Mouse (Mus musculus) layer of hippocampus, adult 9-10 months (tissue): ENCODE data around the gene March1.
"Not testable (repeated sequence)": the region's sequence is repeated elsewhere in the genome, so short reads cannot be mapped to it uniquely, and the experiment has no call there.

Experiments used
- DNase-seq: peaks from one replicate; pipeline ENCODE4 v3.0.0; 2022; ENCODE audit warnings: low spot score

The March1 gene

DNA sequence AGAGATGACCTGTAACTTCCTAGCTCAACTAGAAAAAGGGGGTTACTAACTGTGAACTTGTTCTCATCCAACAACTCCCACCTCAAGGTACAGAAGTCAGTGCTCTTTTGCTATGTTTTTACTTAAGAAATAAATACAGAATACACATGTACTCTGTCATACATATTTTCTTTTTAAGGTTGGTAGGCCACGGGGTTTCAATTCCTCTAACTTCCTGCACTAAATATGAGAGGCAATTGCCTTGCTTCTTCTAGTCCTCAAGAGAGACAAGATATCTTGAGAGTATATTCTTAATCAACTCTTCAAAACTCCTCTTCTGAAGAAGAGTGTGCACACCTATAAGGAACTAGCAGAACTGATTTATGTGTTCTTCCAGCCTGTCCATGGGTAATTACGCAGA, 797.5 kb downstream of the March1 start:
- no peak for DNase-seq

- not testable (repeated sequence) for DNase-seq
Measured at GRCm38 (mm10) chr8:66417591-66417990, 799.9 kb downstream of the March1 start.

DNA sequence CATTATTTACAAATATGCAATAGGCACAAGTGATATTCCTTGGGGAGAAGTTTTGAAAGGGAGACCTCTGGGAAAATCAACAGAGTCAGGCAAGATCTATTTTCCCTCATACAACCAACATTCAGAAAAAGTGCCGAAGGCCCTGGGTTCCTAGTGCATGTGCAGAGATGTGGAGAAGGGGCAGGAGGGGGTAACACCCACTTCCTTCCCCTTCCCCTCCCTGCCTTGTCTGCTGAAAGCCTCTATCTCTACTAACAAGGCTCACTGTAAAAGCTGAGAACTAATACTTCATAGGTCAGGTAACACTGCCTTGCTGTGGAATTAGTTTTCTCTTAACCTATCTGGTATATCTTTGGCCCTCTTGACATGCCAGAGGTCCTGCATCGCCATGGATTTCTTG, 812.9 kb downstream of the March1 start:
- no peak for DNase-seq

DNA sequence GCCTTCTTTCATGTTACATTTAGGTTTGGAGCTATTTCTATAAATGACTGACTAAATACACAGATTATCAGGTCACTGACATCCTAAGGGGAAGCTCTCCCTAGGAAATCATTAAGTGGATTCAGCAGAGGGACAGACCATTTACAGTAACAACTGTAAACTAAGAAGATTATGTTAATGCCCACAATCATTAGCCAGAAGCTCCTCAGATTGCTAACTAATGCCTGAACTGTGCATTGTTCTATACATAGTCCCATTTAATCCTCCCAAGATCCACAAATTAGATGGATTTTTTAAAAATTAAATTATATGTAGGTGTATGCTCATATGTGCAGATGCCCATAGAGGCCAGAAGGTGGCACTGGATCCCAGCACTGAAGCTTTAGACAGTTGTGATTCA, 815.9 kb downstream of the March1 start:
- DNase-seq = no peak

DNA sequence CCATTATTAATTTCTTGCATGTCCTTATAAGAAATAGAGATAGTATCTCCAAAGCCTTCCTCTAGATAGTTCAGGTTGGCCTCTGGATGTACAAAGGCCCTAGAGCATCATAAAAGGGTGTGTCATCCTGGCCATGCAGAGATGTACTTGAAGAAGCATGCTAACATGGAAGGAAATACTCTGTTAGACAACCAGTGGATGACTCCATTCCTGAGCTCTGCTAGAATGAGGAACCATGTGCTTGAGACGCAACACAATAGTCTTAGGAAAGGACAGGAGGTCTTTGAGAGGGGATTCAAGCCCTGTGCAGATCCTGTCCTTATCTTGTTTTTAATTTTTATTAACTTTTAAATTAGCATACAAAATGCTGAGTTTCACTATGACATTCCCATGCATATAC, 819.1 kb downstream of the March1 start:
- DNase-seq = no peak

GRCm38 (mm10) chr8:66437929-66438328, 820.2 kb downstream of the March1 start:
- no peak for DNase-seq

DNA sequence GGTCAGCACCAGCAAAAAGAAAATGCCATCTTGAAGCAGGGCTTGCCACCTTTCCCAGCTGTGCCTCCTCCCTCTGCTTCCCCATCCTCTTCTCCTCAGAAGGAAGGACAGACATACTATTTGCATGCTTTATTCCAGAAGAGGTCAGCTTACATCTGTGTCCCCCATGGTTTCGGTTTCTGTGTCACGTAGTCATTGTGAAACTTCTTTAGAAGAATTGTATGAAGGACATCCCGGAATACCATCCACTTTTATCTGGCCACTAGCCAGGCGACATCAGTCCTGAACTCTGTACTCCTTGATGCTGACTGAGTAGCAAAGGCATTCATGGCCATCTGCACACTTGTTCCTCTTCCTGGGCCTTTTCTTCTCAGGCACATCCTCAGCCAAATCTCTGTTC, 820.8 kb downstream of the March1 start:
- no peak for DNase-seq

- DNase-seq = peak; percentile 38
Measured at GRCm38 (mm10) chr8:66441123-66441522, 823.4 kb downstream of the March1 start.

- peak; percentile 65 for DNase-seq
Measured at GRCm38 (mm10) chr8:66442778-66443177, 825.1 kb downstream of the March1 start.

DNA sequence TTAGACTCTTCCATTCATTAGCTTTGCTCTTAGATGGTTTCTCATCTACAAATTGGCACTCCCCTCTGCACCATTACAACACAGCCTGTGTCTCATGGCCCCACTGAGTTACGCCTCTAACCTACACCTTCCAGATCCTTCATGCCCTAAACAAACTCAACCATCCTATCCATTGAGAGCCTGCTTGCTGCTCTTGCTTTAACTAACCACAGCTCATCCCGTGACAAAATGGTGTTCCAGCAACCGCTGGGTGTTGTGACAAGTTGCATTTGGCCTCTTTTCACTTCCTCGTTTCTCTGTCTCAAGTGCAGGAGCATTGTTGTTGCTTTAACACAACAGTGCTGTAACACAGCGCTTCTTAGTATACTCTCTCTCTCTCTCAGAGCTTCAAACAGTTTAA, 826.4 kb downstream of the March1 start:
- no peak for DNase-seq

DNA sequence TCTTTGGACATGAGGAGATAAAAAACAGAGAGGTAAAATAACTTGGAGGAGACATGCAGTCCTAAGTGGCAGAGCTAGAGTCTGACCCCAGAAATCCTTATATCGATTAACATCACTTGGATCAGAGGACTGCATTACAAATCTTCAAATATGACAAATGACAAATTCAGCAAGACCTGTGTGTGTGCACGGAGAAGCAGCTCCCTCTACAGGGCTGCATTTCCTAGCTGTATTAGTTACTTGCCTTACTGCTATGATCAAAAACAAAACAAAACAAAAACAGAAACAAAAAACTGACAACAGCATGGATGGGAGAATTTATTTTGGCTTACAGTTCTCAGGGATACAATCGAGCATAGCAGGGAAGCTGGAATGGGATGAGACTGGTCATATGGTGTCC, 827.7 kb downstream of the March1 start:
- DNase-seq = no peak

DNA sequence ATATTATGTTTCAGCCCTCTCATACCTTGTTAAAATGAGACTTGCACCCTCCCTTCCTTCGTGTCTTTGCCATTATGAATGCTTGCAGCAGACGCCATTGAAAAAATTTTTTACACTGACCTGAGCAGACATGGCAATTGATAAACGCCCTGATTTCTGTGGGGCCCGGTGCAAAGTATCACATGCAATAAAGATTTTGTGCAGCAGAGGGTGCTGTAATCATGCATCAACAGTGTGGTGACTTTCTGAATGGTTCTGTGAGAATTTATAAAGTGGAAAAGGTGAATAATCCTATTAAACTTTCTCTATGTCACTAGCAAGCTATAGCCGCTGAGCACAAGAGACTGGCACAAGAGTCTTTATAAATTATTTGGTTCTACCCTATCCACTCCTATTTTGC, 833.0 kb downstream of the March1 start:
- peak; percentile 45 for DNase-seq

DNA sequence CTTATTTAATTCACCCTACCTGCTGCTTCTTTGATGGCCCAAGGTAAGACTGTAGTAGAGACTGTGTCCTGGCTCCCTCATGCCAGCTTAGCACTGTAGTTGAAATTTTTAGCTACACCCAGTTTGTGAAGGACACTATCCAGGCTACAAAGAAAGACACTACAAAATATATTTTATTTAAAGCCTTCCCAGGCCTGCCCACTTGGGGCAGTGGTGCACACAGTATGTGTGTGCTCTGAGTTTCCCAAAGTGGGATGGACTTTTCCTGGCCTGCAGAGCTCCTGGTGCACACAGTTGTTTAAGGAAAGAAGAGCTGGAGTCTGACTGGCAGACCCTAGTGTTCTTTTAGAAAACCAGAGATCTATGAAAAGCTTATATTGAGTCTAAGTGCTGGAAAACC, 839.4 kb downstream of the March1 start:
- no peak for DNase-seq

DNA sequence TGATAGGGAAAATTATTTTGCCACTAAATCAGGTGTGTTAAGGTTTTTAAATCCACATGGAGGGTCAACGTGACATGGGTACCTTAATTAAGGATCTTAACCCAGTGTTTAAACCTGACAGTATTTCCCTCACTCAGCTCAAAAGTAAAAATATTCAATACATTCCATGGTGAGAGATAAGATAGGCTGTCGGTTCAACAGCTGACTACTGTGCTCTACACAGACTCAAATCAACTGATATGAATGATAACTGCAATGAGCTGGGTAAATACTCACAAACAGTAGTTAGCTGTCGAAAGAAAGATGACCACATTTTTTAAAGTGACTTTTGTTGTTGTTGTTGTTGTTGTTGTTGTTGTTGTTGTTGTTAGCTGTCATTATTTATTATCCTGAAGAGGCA, 852.1 kb downstream of the March1 start:
- DNase-seq = no peak

DNA sequence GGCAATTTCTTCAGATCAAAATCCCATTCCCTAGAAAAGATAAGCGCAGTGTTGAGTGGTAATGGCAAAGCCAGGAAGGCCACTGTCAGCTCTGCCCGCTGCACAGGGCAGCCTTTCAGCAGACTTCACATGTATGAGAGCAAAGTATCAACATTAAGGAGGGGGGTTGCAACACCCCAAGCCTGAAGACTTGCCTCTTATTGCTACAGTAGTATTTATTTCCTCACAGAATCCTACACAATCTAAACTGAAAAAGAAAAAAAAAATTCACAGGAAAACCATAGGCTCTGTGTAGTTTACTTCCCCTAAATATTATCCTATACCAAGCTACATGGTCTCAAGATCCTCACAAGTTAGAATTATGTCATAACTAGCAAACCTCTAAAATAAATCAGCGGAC, 859.2 kb downstream of the March1 start:
- no peak for DNase-seq

GRCm38 (mm10) chr8:66486084-66486763, 868.5 kb downstream of the March1 start, which contains the start of gene Tma16:
Gene Tma16, minus strand, starts transcription at chr8:66486530.
- peak; percentile 75 for DNase-seq

DNA sequence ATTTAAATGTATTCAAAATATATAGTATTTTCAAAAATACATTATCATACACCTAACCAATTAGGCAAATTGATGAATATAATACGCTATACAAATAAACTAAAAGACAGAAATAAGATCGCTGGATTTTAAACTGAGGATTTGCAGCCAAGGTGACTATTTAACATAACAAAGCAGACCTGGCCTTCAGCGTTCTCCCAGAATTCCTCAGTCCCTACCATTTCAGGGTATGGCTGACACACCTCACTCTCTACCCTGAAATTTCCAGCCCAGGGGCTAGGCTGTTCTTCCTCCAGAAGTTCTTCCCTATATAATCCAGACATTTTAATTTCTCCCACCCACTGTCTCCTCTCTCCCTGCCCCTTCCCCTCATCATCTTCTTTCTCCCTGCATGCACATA, 870.9 kb downstream of the March1 start:
- DNase-seq = no peak

GRCm38 (mm10) chr8:66490624-66491023, 872.9 kb downstream of the March1 start:
- DNase-seq = no peak

DNA sequence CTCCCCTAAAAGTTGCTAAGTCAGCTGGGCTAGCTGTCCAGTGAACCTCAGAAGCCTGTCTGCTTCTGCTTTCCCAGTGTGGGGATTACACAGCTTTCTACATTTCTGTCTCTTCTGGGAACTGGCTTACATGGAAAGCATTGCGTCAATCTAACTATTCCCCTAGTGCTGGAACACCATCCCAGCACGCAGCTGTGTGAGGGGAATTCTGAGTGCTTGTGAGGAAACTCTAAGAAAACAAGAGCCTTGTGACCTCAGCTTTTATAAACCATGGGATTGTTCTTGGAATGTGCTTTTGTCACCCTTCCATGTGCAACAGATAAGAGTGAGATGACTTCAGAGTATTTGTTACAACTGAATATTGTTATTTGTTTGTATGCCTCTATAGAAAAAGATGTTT, 876.8 kb downstream of the March1 start:
- DNase-seq = no peak

- DNase-seq = peak; percentile 56
Measured at GRCm38 (mm10) chr8:66495726-66496125, 878.0 kb downstream of the March1 start.

- DNase-seq = peak; percentile 59
Measured at GRCm38 (mm10) chr8:66496998-66497577, 879.4 kb downstream of the March1 start.

- no peak for DNase-seq
Measured at GRCm38 (mm10) chr8:66503381-66503780, 885.7 kb downstream of the March1 start.

GRCm38 (mm10) chr8:66511537-66511936, 893.8 kb downstream of the March1 start, which contains the start of gene Tktl2:
Gene Tktl2, plus strand, starts transcription at chr8:66511756.
- DNase-seq = no peak

DNA sequence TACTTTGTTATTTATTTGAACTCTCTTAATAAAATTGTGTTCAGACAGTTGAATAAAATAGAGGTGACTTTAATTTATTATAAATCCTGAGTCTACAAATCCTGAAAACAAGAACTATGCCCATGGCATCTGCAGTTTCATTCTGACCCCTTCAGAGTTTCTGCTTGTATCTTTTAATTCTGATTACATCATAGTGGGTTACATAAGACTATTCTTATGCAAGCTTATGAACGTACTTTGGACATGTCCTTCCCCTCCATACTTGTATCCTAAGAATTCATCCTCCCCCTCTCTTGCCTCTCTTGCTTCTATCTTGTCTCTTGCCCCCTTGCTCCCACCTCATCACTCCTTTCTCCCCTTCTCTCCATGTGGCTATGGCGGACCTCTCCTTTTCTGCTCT, 901.4 kb downstream of the March1 start:
- no peak for DNase-seq
